Mouse (Mus musculus) brain, embryonic 14.5 days (tissue): ENCODE data around the gene Cadm4.
"Not testable (repeated sequence)": the region's sequence is repeated elsewhere in the genome, so short reads cannot be mapped to it uniquely, and the experiment has no call there.

ENCODE experiments used
- CTCF ChIP-seq: fragments of 200-500 bp; IDR thresholded peaks from 2 replicates; pipeline ENCODE4 v1.5.1; 2012; ENCODE audit warnings: inconsistent platforms, mild to moderate bottlenecking, moderate library complexity, borderline replicate concordance; ENCODE audit not compliant: insufficient read depth, insufficient read length; ENCODE audit errors: extremely low read depth
- POLR2A ChIP-seq: fragments of 200-500 bp; IDR thresholded peaks from 2 replicates; pipeline ENCODE4 v1.6.1; 2012; ENCODE audit warnings: mild to moderate bottlenecking, inconsistent platforms, borderline replicate concordance; ENCODE audit not compliant: poor library complexity, insufficient read depth, insufficient read length, severe bottlenecking; ENCODE audit errors: extremely low read depth

DNA sequence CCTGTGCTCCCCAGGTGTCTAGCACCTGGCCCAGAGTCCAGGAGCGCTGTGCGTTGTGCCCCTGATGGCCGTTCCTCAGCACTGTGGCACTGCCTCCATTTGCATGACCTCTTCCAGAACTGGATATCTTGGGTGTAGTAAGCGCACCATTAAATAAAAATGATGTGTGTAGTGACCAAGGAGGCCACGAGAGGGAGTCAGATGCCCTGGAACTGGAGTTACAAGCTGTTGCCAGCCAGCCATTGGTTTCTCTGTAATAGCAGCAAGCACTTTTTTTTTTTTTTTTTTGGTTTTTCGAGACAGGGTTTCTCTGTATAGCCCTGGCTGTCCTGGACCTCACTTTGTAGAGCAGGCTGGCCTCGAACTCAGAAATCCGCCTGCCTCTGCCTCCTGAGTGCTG is 34.5 kb downstream of the Cadm4 start:
- peak; percentile 34; the same call in 1 of the 2 replicates for TF ChIP-seq CTCF
- TF ChIP-seq POLR2A: not testable (repeated sequence)
